Mouse (Mus musculus): ENCODE measurements at regions not wholly inside any gene's neighbourhood (a gene's known extent, or its start where the extent isn't known, plus 50 kb on each side); places are given as distances from the start of the nearest gene placed in this dataset.

- no peak overlapping the region for H3K4me3 ChIP-seq (ENCODE audit: control insufficient read depth in 1 of 2, insufficient read depth in 1 of 2, low read depth in 1 of 2, low read length in 2 of 2)
- H3K36me3 ChIP-seq (ENCODE audit: control insufficient read depth, insufficient read depth, low read length) = no peaks in the 10 kb centered on the region
- no peak overlapping the region for H3K9ac ChIP-seq (ENCODE audit: low read length)
- no peak overlapping the region for H3K4me2 ChIP-seq (ENCODE audit: low read length)
- ATAC-seq (ENCODE audit: insufficient number of reproducible peaks, insufficient read depth, low FRiP score, low read depth) = no peak
- H3K4me1 ChIP-seq (ENCODE audit: control insufficient read depth in 2 of 2, insufficient read depth in 2 of 2, low read length in 2 of 2) = peaks cover 3 to 4% of the 10 kb centered on the region in 2 experiments; a peak in 2 of 4 replicates
- WGBS = 82% methylated on average over 5 of the region's 5 CpGs
- no peaks in the 10 kb centered on the region for H3K27me3 ChIP-seq (ENCODE audit: control insufficient read depth, insufficient read depth, low read length)
- peaks cover 4% of the 10 kb centered on the region; the same call in 1 of the 2 replicates for H3K9me3 ChIP-seq (ENCODE audit: control insufficient read depth, low read length)
- no peak overlapping the region for H3K27ac ChIP-seq (replicated peaks in 1 of 2; ENCODE audit: control insufficient read depth in 1 of 2, insufficient read depth in 1 of 2, low read depth in 2 of 2, low read length in 2 of 2)
These were observed 84.7 kb upstream of the Csl start for GRCm38 (mm10) chr10:99844110-99844509.

- 61% methylated on average over 10 of the region's 10 CpGs for WGBS
- Histone ChIP-seq H3K4me2 (ENCODE audit: low read length) (no peak overlapping the region), H3K27ac (replicated peaks in 1 of 2; ENCODE audit: control insufficient read depth in 1 of 2, insufficient read depth in 1 of 2, low read depth in 2 of 2, low read length in 2 of 2) (no peak overlapping the region), H3K27me3 (ENCODE audit: control insufficient read depth, insufficient read depth, low read length) (no peaks in the 10 kb centered on the region), H3K36me3 (ENCODE audit: control insufficient read depth, insufficient read depth, low read length) (no peaks in the 10 kb centered on the region), H3K9ac (ENCODE audit: low read length) (no peak overlapping the region), H3K4me1 (ENCODE audit: control insufficient read depth in 2 of 2, insufficient read depth in 2 of 2, low read length in 2 of 2) (peaks cover 3 to 4% of the 10 kb centered on the region in 2 experiments; a peak in 2 of 4 replicates), H3K9me3 (ENCODE audit: control insufficient read depth, low read length) (no peaks in the 10 kb centered on the region), H3K4me3 (ENCODE audit: control insufficient read depth in 1 of 2, insufficient read depth in 1 of 2, low read depth in 1 of 2, low read length in 2 of 2) (no peak overlapping the region)
- no peak for ATAC-seq (ENCODE audit: insufficient number of reproducible peaks, insufficient read depth, low FRiP score, low read depth)
These were observed 81.8 kb upstream of the Csl start for GRCm38 (mm10) chr10:99841167-99841843.

GRCm38 (mm10) chr10:99840179-99840876 lies 80.9 kb upstream of the Csl start:
- H3K9me3 ChIP-seq (ENCODE audit: control insufficient read depth, low read length) = no peaks in the 10 kb centered on the region
- no peaks in the 10 kb centered on the region for H3K27me3 ChIP-seq (ENCODE audit: control insufficient read depth, insufficient read depth, low read length)
- no peak overlapping the region for H3K4me3 ChIP-seq (ENCODE audit: control insufficient read depth in 1 of 2, insufficient read depth in 1 of 2, low read depth in 1 of 2, low read length in 2 of 2)
- no peak overlapping the region for H3K9ac ChIP-seq (ENCODE audit: low read length)
- no peaks in the 10 kb centered on the region for H3K36me3 ChIP-seq (ENCODE audit: control insufficient read depth, insufficient read depth, low read length)
- no peak overlapping the region for H3K4me2 ChIP-seq (ENCODE audit: low read length)
- H3K27ac ChIP-seq (replicated peaks in 1 of 2; ENCODE audit: control insufficient read depth in 1 of 2, insufficient read depth in 1 of 2, low read depth in 2 of 2, low read length in 2 of 2) = no peak overlapping the region
- WGBS = 80% methylated on average over 10 of the region's 10 CpGs
- H3K4me1 ChIP-seq (ENCODE audit: control insufficient read depth in 2 of 2, insufficient read depth in 2 of 2, low read length in 2 of 2) = peaks cover 3 to 4% of the 10 kb centered on the region in 2 experiments; a peak in 2 of 4 replicates
- no peak for ATAC-seq (ENCODE audit: insufficient number of reproducible peaks, insufficient read depth, low FRiP score, low read depth)

- Histone ChIP-seq H3K9me3 (ENCODE audit: control insufficient read depth, low read length) (no peaks in the 10 kb centered on the region), H3K9ac (ENCODE audit: low read length) (no peak overlapping the region), H3K27me3 (ENCODE audit: control insufficient read depth, insufficient read depth, low read length) (no peaks in the 10 kb centered on the region), H3K4me3 (ENCODE audit: control insufficient read depth in 1 of 2, insufficient read depth in 1 of 2, low read depth in 1 of 2, low read length in 2 of 2) (no peak overlapping the region), H3K4me2 (ENCODE audit: low read length) (no peak overlapping the region), H3K4me1 (ENCODE audit: control insufficient read depth in 2 of 2, insufficient read depth in 2 of 2, low read length in 2 of 2) (peaks cover 7 to 8% of the 10 kb centered on the region in 2 experiments; a peak in 3 of 4 replicates), H3K36me3 (ENCODE audit: control insufficient read depth, insufficient read depth, low read length) (no peaks in the 10 kb centered on the region), H3K27ac (replicated peaks in 1 of 2; ENCODE audit: control insufficient read depth in 1 of 2, insufficient read depth in 1 of 2, low read depth in 2 of 2, low read length in 2 of 2) (no peak overlapping the region)
- ATAC-seq (ENCODE audit: insufficient number of reproducible peaks, insufficient read depth, low FRiP score, low read depth) = no peak
- WGBS = 75% methylated on average over 5 of the region's 5 CpGs
These were observed 77.5 kb upstream of the Csl start for GRCm38 (mm10) chr10:99836835-99837412.

DNA sequence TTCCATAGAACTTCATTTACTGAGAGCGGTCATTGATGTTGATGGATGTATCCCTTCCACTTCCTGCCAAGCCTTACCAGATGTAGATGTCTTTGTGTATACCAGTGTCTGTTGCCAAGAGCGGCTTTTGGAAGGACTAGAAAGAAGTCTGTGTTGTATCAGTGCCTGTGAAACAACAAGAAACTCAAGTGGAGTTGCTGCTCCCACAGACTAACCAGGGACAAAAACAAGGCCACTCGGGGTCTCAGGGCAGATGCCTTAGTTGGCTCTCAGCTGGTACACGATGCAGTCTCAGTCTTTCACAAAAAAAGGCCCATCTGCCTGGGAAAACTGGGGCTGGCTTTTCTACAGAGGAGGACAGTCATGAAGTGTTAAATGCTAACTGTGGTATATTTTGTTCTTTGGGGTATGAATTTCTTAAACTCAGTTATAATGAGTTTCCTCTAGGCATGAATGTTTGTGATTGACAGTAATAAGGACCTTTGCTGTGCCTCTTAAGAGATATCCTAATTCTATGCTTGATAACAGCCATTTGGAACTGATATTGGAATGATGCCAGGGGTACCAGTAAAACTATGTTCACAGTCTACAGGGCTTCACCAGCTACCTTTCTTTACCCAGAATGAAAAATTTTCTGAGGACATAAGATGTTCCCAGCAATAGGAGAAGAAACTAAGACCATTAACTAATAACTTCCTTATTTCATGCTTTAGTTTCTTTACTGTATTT lies 75.6 kb upstream of the Csl start:
- Histone ChIP-seq H3K27me3 (ENCODE audit: control insufficient read depth, insufficient read depth, low read length) (no peaks in the 10 kb centered on the region), H3K9ac (ENCODE audit: low read length) (no peak overlapping the region), H3K9me3 (ENCODE audit: control insufficient read depth, low read length) (no peaks in the 10 kb centered on the region), H3K4me3 (ENCODE audit: control insufficient read depth in 1 of 2, insufficient read depth in 1 of 2, low read depth in 1 of 2, low read length in 2 of 2) (no peak overlapping the region), H3K4me1 (ENCODE audit: control insufficient read depth in 2 of 2, insufficient read depth in 2 of 2, low read length in 2 of 2) (peaks cover 3 to 5% of the 10 kb centered on the region in 2 experiments; a peak in 2 of 4 replicates), H3K36me3 (ENCODE audit: control insufficient read depth, insufficient read depth, low read length) (no peaks in the 10 kb centered on the region), H3K4me2 (ENCODE audit: low read length) (no peak overlapping the region), H3K27ac (replicated peaks in 1 of 2; ENCODE audit: control insufficient read depth in 1 of 2, insufficient read depth in 1 of 2, low read depth in 2 of 2, low read length in 2 of 2) (0 out of 4 replicates have a peak overlapping the region, but pooled peaks of 1 of the 2 experiments have one; percentile 6)
- ATAC-seq (ENCODE audit: insufficient number of reproducible peaks, insufficient read depth, low FRiP score, low read depth) = no peak
- WGBS = 46% methylated on average over 4 of the region's 4 CpGs

DNA sequence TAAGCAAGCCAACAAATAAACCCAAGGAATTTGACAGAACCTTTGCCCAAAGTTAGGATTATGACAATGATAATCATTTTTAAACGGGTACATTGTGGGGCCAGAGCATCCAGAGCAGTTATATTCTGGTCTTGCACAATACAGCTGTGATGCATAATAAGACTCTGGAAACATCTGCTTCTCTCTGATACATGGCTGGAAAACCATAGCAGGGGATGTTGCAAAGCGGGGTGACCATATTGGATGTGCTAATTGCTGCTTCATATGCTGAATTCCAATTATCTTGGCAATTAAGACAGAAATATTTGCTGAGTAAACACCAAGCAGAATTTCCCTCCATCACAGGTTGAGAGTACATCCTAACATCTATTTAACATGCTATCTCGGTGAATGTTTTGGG lies 70.5 kb upstream of the Csl start:
- Histone ChIP-seq H3K9ac (ENCODE audit: low read length) (no peak overlapping the region), H3K4me3 (ENCODE audit: control insufficient read depth in 1 of 2, insufficient read depth in 1 of 2, low read depth in 1 of 2, low read length in 2 of 2) (no peak overlapping the region), H3K4me1 (ENCODE audit: control insufficient read depth in 2 of 2, insufficient read depth in 2 of 2, low read length in 2 of 2) (peaks cover 2 to 4% of the 10 kb centered on the region in 2 experiments; a peak in 2 of 4 replicates), H3K27ac (replicated peaks in 1 of 2; ENCODE audit: control insufficient read depth in 1 of 2, insufficient read depth in 1 of 2, low read depth in 2 of 2, low read length in 2 of 2) (no peak overlapping the region), H3K27me3 (ENCODE audit: control insufficient read depth, insufficient read depth, low read length) (no peaks in the 10 kb centered on the region), H3K9me3 (ENCODE audit: control insufficient read depth, low read length) (no peaks in the 10 kb centered on the region), H3K4me2 (ENCODE audit: low read length) (no peak overlapping the region), H3K36me3 (ENCODE audit: control insufficient read depth, insufficient read depth, low read length) (no peaks in the 10 kb centered on the region)
- no peak for ATAC-seq (ENCODE audit: insufficient number of reproducible peaks, insufficient read depth, low FRiP score, low read depth)
- 84% methylated on average over 3 of the region's 3 CpGs for WGBS

DNA sequence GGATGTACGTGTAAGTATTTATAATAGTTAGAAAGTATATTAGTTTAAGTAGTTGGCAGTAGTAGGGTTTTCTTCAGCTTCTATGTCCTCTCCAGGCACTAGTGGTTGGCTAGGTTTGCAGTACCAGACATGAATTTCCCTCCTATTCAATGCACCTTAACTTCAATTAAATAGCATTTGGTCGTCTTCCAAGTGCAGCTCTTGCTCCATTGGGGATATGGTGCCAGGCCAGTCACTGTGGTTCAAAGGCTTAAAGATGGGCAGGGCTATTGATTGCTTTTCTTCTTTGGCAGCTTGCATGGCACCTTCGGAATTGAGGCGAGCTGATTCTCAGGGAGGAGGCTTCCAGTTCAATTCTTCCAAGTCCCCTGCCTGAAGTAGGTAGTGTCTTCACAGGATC lies 68.0 kb upstream of the Csl start:
- Histone ChIP-seq H3K9ac (ENCODE audit: low read length) (no peak overlapping the region), H3K4me3 (ENCODE audit: control insufficient read depth in 1 of 2, insufficient read depth in 1 of 2, low read depth in 1 of 2, low read length in 2 of 2) (no peak overlapping the region), H3K36me3 (ENCODE audit: control insufficient read depth, insufficient read depth, low read length) (no peaks in the 10 kb centered on the region), H3K9me3 (ENCODE audit: control insufficient read depth, low read length) (no peaks in the 10 kb centered on the region), H3K4me1 (ENCODE audit: control insufficient read depth in 2 of 2, insufficient read depth in 2 of 2, low read length in 2 of 2) (no peaks in the 10 kb centered on the region), H3K4me2 (ENCODE audit: low read length) (no peak overlapping the region), H3K27ac (replicated peaks in 1 of 2; ENCODE audit: control insufficient read depth in 1 of 2, insufficient read depth in 1 of 2, low read depth in 2 of 2, low read length in 2 of 2) (no peak overlapping the region), H3K27me3 (ENCODE audit: control insufficient read depth, insufficient read depth, low read length) (no peaks in the 10 kb centered on the region)
- ATAC-seq (ENCODE audit: insufficient number of reproducible peaks, insufficient read depth, low FRiP score, low read depth) = no peak
- 87% methylated on average over 4 of the region's 4 CpGs for WGBS

Data from heart, embryonic 14.5 days (tissue).